Mouse (Mus musculus): ENCODE results near the gene Lrrc8e. TPM values are rescaled to one million over a fixed set of nuclear protein-coding genes. Genes with fewer than 3 reads are reported as not detected.
A peak's percentile ranks its signal among the peaks of the same experiment; 100 is the strongest.

Lrrc8e gene
- polyA plus RNA-seq (2012; rRNA removed): 4.4 and 4.6 TPM in 2 replicates

DNA sequence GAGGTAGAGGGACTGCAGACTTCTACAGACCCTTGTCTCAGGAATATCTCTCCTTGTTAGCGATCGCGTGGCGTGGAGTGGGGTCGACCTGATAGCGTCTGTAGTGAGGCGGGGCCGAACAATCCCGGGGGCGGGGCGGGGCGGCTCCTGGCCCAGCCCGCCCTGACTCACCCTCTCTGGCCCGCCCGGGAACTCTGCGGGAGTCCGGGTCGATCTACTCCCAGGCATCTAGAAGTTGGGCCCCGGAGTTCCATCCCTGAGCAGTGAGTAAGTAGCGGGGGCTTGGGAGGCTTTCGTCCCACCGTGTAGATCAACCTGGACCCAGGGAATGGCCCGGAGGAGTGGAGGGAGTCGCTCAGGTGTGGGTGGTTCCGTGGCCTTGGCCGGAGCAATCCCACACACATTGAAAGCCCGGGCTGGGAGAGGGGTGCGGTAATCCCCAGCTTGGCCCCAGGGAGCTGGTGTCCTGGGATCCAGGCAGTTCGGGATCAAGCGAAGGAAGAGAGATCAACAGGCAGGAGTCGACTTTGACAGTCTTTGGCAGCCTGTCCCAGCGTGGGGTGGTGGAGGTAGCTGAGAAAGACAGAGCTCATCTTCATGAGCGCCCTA lies at the start of gene Lrrc8e:
Gene Lrrc8e, plus strand, starts transcription at position 89 of the 609 bp plus-strand sequence.
- TF ChIP-seq CTCF (IDR thresholded peaks at IDR 0.05; ENCODE audit: insufficient read depth, low read length): no peak
- no peak for TF ChIP-seq POLR2A (IDR thresholded peaks at IDR 0.05; ENCODE audit: borderline replicate concordance, extremely low read depth, low read depth, low read length)
- Histone ChIP-seq H3K4me3 (replicated peaks; ENCODE audit: extremely low read depth, low read depth, low read length) (peak within 1 kb of the TSS; percentile 63), H3K4me1 (ENCODE audit: control insufficient read depth, insufficient read depth, low read length) (no peaks in the 10 kb centered on the region)
- 9% methylated on average over 33 of the region's 33 CpGs for WGBS
- peak; percentile 48 for DNase-seq

- DNase-seq: no peak
- TF ChIP-seq POLR2A (IDR thresholded peaks at IDR 0.05; ENCODE audit: borderline replicate concordance, extremely low read depth, low read depth, low read length): no peak
- no peak for TF ChIP-seq CTCF (IDR thresholded peaks at IDR 0.05; ENCODE audit: insufficient read depth, low read length)
- Histone ChIP-seq H3K4me1 (ENCODE audit: control insufficient read depth, insufficient read depth, low read length) (no peaks in the 10 kb centered on the region), H3K4me3 (replicated peaks; ENCODE audit: extremely low read depth, low read depth, low read length) (no peak overlapping the region)
- 86% methylated on average over 8 of the region's 8 CpGs for WGBS
Observed at GRCm38 (mm10) chr8:4183409-4183808, 43.2 kb upstream of the Lrrc8e start.

- WGBS: 82% methylated on average over 2 of the region's 2 CpGs
- TF ChIP-seq POLR2A (IDR thresholded peaks at IDR 0.05; ENCODE audit: borderline replicate concordance, extremely low read depth, low read depth, low read length) (no peak), CTCF (IDR thresholded peaks at IDR 0.05; ENCODE audit: insufficient read depth, low read length) (no peak)
- Histone ChIP-seq H3K4me3 (replicated peaks; ENCODE audit: extremely low read depth, low read depth, low read length) (no peak overlapping the region), H3K4me1 (ENCODE audit: control insufficient read depth, insufficient read depth, low read length) (no peaks in the 10 kb centered on the region)
- no peak for DNase-seq
Observed at GRCm38 (mm10) chr8:4186151-4186550, 40.5 kb upstream of the Lrrc8e start.

- H3K4me1 ChIP-seq (ENCODE audit: control insufficient read depth, insufficient read depth, low read length): peaks cover 5% of the 10 kb centered on the region; the same call in 1 of the 2 replicates
- TF ChIP-seq POLR2A (IDR thresholded peaks at IDR 0.05; ENCODE audit: borderline replicate concordance, extremely low read depth, low read depth, low read length) (no peak), CTCF (IDR thresholded peaks at IDR 0.05; ENCODE audit: insufficient read depth, low read length) (no peak)
- no peak for DNase-seq
- no peak overlapping the region for H3K4me3 ChIP-seq (replicated peaks; ENCODE audit: extremely low read depth, low read depth, low read length)
Observed at GRCm38 (mm10) chr8:4188605-4189004, 38.0 kb upstream of the Lrrc8e start.

DNA sequence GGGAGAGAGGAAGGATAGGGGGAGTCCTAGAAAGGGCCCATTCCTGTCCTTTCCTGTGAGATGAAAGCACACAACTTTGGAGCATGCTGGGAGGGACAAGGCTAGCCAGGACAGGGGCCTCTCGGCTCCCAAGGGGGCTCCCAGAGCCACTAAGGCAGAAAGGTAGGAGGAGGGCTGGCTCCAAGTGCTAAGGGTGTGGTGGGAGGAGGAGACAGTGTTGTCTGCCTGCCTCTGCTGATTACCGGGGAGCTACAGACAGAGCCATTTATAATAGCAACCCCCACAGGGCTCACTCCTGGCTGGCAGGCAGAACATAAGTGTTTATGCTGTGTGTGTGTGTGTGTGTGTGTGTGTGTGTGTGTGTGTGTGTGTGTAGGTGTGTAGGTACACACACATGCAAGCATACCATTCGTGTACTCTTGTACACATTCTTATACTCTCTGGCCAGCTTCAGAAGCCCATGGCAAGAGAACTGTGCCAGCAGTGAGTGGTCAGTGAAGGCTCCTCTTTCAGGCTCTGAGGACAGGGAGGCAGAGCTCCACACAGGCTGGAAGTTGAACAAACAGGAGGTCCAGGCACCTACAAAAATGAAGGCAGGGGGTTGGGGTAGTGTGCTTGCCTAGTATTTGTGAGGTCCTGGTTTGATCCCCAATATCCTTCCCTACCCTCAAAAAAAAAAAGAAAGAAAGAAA lies 37.5 kb upstream of the Lrrc8e start:
- no peak for DNase-seq
- WGBS: 42% methylated on average over 3 of the region's 3 CpGs
- Histone ChIP-seq H3K4me1 (ENCODE audit: control insufficient read depth, insufficient read depth, low read length) (peaks cover 5% of the 10 kb centered on the region; the same call in 1 of the 2 replicates), H3K4me3 (replicated peaks; ENCODE audit: extremely low read depth, low read depth, low read length) (no peak overlapping the region)
- TF ChIP-seq POLR2A (IDR thresholded peaks at IDR 0.05; ENCODE audit: borderline replicate concordance, extremely low read depth, low read depth, low read length) (no peak), CTCF (IDR thresholded peaks at IDR 0.05; ENCODE audit: insufficient read depth, low read length) (no peak)

DNA sequence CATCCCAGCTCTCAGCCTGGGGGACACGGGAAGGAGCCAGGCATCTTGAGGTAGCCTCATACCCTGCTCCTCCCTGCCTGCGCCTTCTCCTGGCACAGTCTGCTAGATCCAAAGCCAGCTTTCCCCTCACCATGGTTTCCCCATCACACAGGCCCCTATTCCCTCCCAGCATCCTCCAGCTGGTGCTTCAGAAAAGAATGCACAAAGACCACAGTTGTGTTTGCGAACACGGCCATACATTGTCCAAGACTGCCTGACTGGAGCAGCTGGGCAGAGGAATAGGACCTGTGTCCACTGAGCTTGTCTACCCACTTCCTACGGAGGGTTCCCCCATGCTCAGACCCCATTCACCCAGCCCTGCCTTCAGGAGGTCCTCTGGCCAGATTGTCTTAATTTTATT lies 34.3 kb upstream of the Lrrc8e start:
- WGBS: 74% methylated on average over 5 of the region's 5 CpGs
- no peak overlapping the region for H3K4me3 ChIP-seq (replicated peaks; ENCODE audit: extremely low read depth, low read depth, low read length)
- TF ChIP-seq POLR2A (IDR thresholded peaks at IDR 0.05; ENCODE audit: borderline replicate concordance, extremely low read depth, low read depth, low read length) (no peak), CTCF (IDR thresholded peaks at IDR 0.05; ENCODE audit: insufficient read depth, low read length) (no peak)
- H3K4me1 ChIP-seq (ENCODE audit: control insufficient read depth, insufficient read depth, low read length): peaks cover 5% of the 10 kb centered on the region; the same call in 1 of the 2 replicates
- no peak for DNase-seq

DNA sequence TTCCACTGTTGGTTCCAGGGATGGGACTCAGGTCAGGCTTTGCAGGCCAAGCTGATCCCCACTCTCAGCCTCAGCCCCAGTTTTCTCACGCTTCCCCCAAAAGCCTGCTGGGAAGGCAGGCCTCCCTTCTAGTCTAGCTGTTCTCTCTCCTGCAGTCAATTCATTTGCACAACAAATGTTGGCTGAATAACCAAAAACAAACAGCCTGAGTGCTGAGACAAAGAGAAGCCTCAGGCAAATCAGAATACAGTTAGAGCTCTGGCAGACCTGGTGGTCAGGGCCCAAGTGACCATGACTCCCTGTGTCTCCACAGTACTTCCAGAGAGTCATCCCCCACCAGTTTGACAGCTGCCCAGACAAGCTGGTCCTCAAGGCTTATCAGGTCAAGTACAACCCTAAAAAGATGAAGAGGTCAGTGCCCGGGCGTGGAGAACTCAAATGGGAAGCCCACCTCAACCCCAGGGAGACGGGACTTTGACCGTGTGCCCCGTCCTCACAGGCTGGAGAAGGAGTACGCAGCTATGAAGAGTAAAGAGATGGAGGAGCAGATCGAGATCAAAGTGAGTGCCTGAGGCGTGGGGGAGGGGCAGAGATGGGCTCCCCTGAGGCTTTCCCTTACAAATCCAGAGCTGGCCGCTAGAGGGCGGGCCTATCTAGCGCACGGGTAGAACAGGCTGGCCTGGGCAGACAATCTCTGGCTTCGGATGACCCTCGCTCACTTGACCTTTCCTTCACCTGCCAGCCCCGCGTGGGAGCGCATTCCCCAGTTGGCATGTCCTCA lies 33.6 kb upstream of the Lrrc8e start:
- Histone ChIP-seq H3K4me1 (ENCODE audit: control insufficient read depth, insufficient read depth, low read length) (peaks cover 5% of the 10 kb centered on the region; the same call in 1 of the 2 replicates), H3K4me3 (replicated peaks; ENCODE audit: extremely low read depth, low read depth, low read length) (no peak overlapping the region)
- DNase-seq: peak; percentile 87
- WGBS: 13% methylated on average over 18 of the region's 18 CpGs
- TF ChIP-seq POLR2A (IDR thresholded peaks at IDR 0.05; ENCODE audit: borderline replicate concordance, extremely low read depth, low read depth, low read length): no peak
- peak; percentile 79 for TF ChIP-seq CTCF (IDR thresholded peaks at IDR 0.05; ENCODE audit: insufficient read depth, low read length)

DNA sequence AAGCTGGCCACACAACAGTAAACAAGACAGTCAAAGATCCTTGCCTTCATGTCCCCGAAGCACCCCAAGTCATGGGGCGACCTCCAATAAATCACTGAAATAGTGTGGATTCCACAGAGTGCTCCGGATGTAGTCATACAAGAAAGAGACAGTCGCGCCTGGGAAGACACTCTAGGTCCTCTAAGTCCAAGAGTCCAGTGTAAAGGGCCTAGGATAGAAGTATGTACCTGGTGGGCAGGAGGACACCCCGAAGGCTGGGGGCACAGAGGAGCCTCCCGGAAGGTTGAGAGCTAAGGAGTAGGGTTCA lies 33.1 kb upstream of the Lrrc8e start:
- no peak for TF ChIP-seq POLR2A (IDR thresholded peaks at IDR 0.05; ENCODE audit: borderline replicate concordance, extremely low read depth, low read depth, low read length)
- no peak for TF ChIP-seq CTCF (IDR thresholded peaks at IDR 0.05; ENCODE audit: insufficient read depth, low read length)
- peaks cover 5% of the 10 kb centered on the region; the same call in 1 of the 2 replicates for H3K4me1 ChIP-seq (ENCODE audit: control insufficient read depth, insufficient read depth, low read length)
- WGBS: 54% methylated on average over 7 of the region's 7 CpGs
- DNase-seq: no peak
- H3K4me3 ChIP-seq (replicated peaks; ENCODE audit: extremely low read depth, low read depth, low read length): no peak overlapping the region

DNA sequence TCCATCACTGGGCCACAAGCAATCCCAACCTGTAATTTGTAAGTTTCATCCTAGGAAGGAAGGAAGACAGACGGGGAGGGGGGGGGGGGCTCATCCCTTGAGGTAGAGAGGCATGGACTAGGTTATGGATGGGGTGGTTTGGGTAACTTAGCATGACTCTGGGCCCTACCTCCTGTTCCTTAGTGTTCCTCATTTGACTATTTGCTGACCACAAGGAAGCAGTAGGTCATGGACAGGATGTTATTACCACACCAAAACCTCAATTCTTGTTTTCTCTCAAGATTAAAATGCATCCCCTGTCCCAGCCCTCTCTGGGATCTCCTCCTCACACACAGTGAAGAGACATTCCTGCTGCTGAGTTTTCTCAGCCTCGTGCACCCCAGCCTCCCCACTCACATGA lies 25.3 kb upstream of the Lrrc8e start:
- WGBS: 70% methylated on average over 2 of the region's 2 CpGs
- Histone ChIP-seq H3K4me1 (ENCODE audit: control insufficient read depth, insufficient read depth, low read length) (no peaks in the 10 kb centered on the region), H3K4me3 (replicated peaks; ENCODE audit: extremely low read depth, low read depth, low read length) (no peak overlapping the region)
- no peak for DNase-seq
- TF ChIP-seq POLR2A (IDR thresholded peaks at IDR 0.05; ENCODE audit: borderline replicate concordance, extremely low read depth, low read depth, low read length) (no peak), CTCF (IDR thresholded peaks at IDR 0.05; ENCODE audit: insufficient read depth, low read length) (no peak)
